Mouse (Mus musculus) megakaryocyte-erythroid progenitor cell, adult 5 weeks (primary cell): ENCODE results near the gene B4galt1. TPM values are rescaled to one million over a fixed set of nuclear protein-coding genes. Genes with fewer than 3 reads are reported as not detected.

Experiments
- polyA plus RNA-seq: library from polyadenylated mRNA; stranded (reverse); fragments of >175 nt; gene quantifications from 2 replicates; pipeline ENCODE4 v1.2.3, GENCODE M21; 2012

B4galt1 gene
- 31.7 and 42.7 TPM in 2 replicates for polyA plus RNA-seq

GRCm38 (mm10) chr4:40853565-40854386 lies at the start of gene B4galt1:
B4galt1 (minus strand) TSS chr4:40854005.

DNA sequence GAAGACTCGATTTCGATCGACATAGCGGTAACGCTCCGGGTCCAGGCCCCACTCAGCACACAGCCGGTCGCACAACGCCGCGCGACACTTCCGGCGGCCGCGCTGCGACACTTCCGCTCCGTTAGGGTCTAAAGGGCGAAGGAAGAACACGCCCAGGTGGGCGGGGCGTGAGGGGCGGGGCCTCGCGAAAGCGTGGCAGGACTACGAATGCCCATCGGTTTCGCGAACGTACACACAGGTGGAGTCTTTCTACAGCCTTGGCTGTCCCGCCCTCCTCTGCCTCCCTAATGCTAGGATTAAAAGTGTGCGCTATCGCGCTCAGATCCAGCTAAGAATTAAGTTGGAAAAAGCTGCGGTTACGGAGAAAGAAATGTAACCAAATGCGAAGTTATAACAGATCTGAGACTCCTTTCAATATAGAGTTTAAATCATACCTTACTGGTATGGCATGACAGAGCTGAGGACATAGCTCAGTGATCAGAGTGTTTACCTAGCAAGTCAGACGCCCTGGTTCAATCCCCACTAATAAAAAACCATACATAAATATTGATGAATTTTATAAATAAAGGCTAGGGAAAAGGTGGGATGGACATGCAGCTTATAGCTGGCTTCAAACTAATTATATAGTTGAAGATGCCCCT lies 95.9 kb downstream of the B4galt1 start, which contains the start of gene Smu1:
Gene Smu1, minus strand, starts transcription at position 144 of the 641 bp plus-strand sequence.

Other genes starting within 250 kb of the B4galt1 start
- 5.2 TPM in 2 replicates for gene Aptx, start 150.8 kb downstream of the B4galt1 start, polyA plus RNA-seq
- gene Dnaja1, start 131.9 kb downstream of the B4galt1 start, polyA plus RNA-seq = 213 and 225 TPM in 2 replicates
- gene Smu1, start 96.1 kb downstream of the B4galt1 start, polyA plus RNA-seq = 6.7 and 9.0 TPM in 2 replicates
- not detected in 2 replicates for gene Spink4, start 66.0 kb upstream of the B4galt1 start, polyA plus RNA-seq
- gene Bag1, start 94.3 kb upstream of the B4galt1 start, polyA plus RNA-seq = 354 and 451 TPM in 2 replicates
- gene Chmp5, start 94.4 kb upstream of the B4galt1 start, polyA plus RNA-seq = 3.5 and 3.8 TPM in 2 replicates
- 27.5 and 28.9 TPM in 2 replicates for gene Nfx1, start 116.9 kb upstream of the B4galt1 start, polyA plus RNA-seq
- 0.07 and 0.09 TPM in 2 replicates for gene Aqp7, start 194.1 kb upstream of the B4galt1 start, polyA plus RNA-seq
- 0.11 and 0.29 TPM in 2 replicates for gene Aqp3, start 244.2 kb upstream of the B4galt1 start, polyA plus RNA-seq